Mouse (Mus musculus) intestine, embryonic 14.5 days (tissue): ENCODE data around the gene Elk3. TPM values are rescaled to one million over a fixed set of nuclear protein-coding genes. Genes with fewer than 3 reads are reported as not detected.

Experiments used
- ATAC-seq: fragments of 200-750 bp; cut with Nextera tagmentation; replicated peaks from 2 replicates; pipeline ENCODE4 v1.8.0; 2017; ENCODE audit warnings: low read depth, moderate number of reproducible peaks, moderate TSS enrichment, moderate library complexity; ENCODE audit not compliant: low FRiP score, low TSS enrichment
- DNase-seq: peaks from one replicate; pipeline ENCODE4 v3.0.0-alpha.2; 2018; ENCODE audit warnings: low spot score
- H3K27ac ChIP-seq: fragments of 300-500 bp; sonication (generic); 2 replicates; pipeline ENCODE4 v1.5.1; 2014; ENCODE audit warnings: low read depth, mild to moderate bottlenecking, control low read depth
- H3K27me3 ChIP-seq: fragments of 300-500 bp; sonication (generic); replicated peaks from 2 replicates; pipeline ENCODE4 v1.6.1; 2014; ENCODE audit warnings: low read length, control low read depth; ENCODE audit not compliant: control insufficient read depth, insufficient read depth
- H3K36me3 ChIP-seq: fragments of 300-500 bp; sonication (generic); 2 replicates; pipeline ENCODE4 v1.6.1; 2014; ENCODE audit warnings: low read length, control low read depth; ENCODE audit not compliant: control insufficient read depth, insufficient read depth
- H3K4me1 ChIP-seq: fragments of 300-500 bp; sonication (generic); replicated peaks from 2 replicates; pipeline ENCODE4 v1.6.1; 2014; ENCODE audit warnings: low read length, control low read depth, mixed read lengths; ENCODE audit not compliant: control insufficient read depth, insufficient read depth
- H3K4me2 ChIP-seq: fragments of 300-500 bp; sonication (generic); 2 replicates; pipeline ENCODE4 v1.6.1; 2014; ENCODE audit warnings: low read length
- H3K4me3 ChIP-seq: fragments of 300-500 bp; sonication (generic); 2 replicates; pipeline ENCODE4 v1.5.1; 2014; ENCODE audit warnings: low read depth, low read length, control low read depth, mixed read lengths
- H3K9ac ChIP-seq: fragments of 300-500 bp; sonication (generic); 2 replicates; pipeline ENCODE4 v1.6.1; 2014; ENCODE audit warnings: mild to moderate bottlenecking, low read length
- H3K9me3 ChIP-seq: fragments of 300-500 bp; sonication (generic); 2 replicates; pipeline ENCODE4 v1.6.1; 2016; ENCODE audit warnings: low read length, control low read depth; ENCODE audit not compliant: control insufficient read depth
- WGBS: fragments of 180-500 bp; shearing (Covaris S2); extraction: QIAGEN DNeasy Blood & Tissue Kit; methylation state at CpG from one replicate; pipeline ENCODE4 v1.1.7; 2014; 5-methylcytosine and 5-hydroxymethylcytosine counted together
- polyA plus RNA-seq: library from polyadenylated mRNA; unstranded; fragments of >200 nt; fragmentation: Nextera tagmentation; extraction: Ambion mirVana; gene quantifications from 2 replicates; pipeline ENCODE4 v1.2.1, GENCODE M21; 2014

Elk3 gene
- polyA plus RNA-seq, 1 experiment from 2014 or later: 26.5 TPM

GRCm38 (mm10) chr10:93325804-93326740 is 15.1 kb upstream of the Elk3 start:
- Histone ChIP-seq H3K9me3 (no peaks in the 10 kb centered on the region), H3K27me3 (no peaks in the 10 kb centered on the region), H3K9ac (no peak overlapping the region), H3K4me2 (no peak overlapping the region), H3K4me1 (0 out of 2 replicates have a peak, but pooled peaks cover 3% of the 10 kb centered on the region), H3K4me3 (no peak overlapping the region), H3K27ac (no peak overlapping the region), H3K36me3 (no peaks in the 10 kb centered on the region)
- ATAC-seq: no peak
- WGBS: 60% methylated on average over 12 of the region's 12 CpGs
- no peak for DNase-seq

- Histone ChIP-seq H3K36me3 (no peaks in the 10 kb centered on the region), H3K4me1 (0 out of 2 replicates have a peak, but pooled peaks cover 3% of the 10 kb centered on the region), H3K4me3 (no peak overlapping the region), H3K27me3 (no peaks in the 10 kb centered on the region), H3K9ac (no peak overlapping the region), H3K4me2 (no peak overlapping the region), H3K27ac (no peak overlapping the region), H3K9me3 (no peaks in the 10 kb centered on the region)
- ATAC-seq (no peak), DNase-seq (no peak)
- WGBS: 62% methylated on average over 3 of the region's 3 CpGs
Measured at GRCm38 (mm10) chr10:93325369-93325768, 14.4 kb upstream of the Elk3 start.

GRCm38 (mm10) chr10:93324438-93324837 is 13.5 kb upstream of the Elk3 start:
- WGBS: 98% methylated on average over 2 of the region's 2 CpGs
- Histone ChIP-seq H3K4me2 (no peak overlapping the region), H3K36me3 (no peaks in the 10 kb centered on the region), H3K27ac (no peak overlapping the region), H3K4me3 (no peak overlapping the region), H3K4me1 (0 out of 2 replicates have a peak, but pooled peaks cover 3% of the 10 kb centered on the region), H3K9me3 (no peaks in the 10 kb centered on the region), H3K27me3 (no peaks in the 10 kb centered on the region), H3K9ac (no peak overlapping the region)
- DNase-seq (no peak), ATAC-seq (no peak)

- H3K4me3 ChIP-seq: no peak overlapping the region
- H3K4me2 ChIP-seq: no peak overlapping the region
- ATAC-seq: no peak
- no peak overlapping the region for H3K27ac ChIP-seq
- 0 out of 2 replicates have a peak, but pooled peaks cover 3% of the 10 kb centered on the region for H3K4me1 ChIP-seq
- WGBS: 94% methylated on average over 2 of the region's 2 CpGs
- no peak overlapping the region for H3K9ac ChIP-seq
- no peaks in the 10 kb centered on the region for H3K27me3 ChIP-seq
- no peaks in the 10 kb centered on the region for H3K36me3 ChIP-seq
- no peak for DNase-seq
- H3K9me3 ChIP-seq: no peaks in the 10 kb centered on the region
Measured at GRCm38 (mm10) chr10:93323659-93324058, 12.7 kb upstream of the Elk3 start.

GRCm38 (mm10) chr10:93321763-93322162 is 10.8 kb upstream of the Elk3 start:
- no peak for ATAC-seq
- Histone ChIP-seq H3K4me2 (no peak overlapping the region), H3K4me3 (no peak overlapping the region)

GRCm38 (mm10) chr10:93320148-93320547 is 9.2 kb upstream of the Elk3 start:
- DNase-seq (no peak), ATAC-seq (no peak)
- Histone ChIP-seq H3K4me1 (no peaks in the 10 kb centered on the region), H3K9me3 (no peaks in the 10 kb centered on the region), H3K9ac (no peak overlapping the region), H3K36me3 (no peaks in the 10 kb centered on the region), H3K27ac (no peak overlapping the region), H3K4me2 (no peak overlapping the region), H3K4me3 (no peak overlapping the region), H3K27me3 (no peaks in the 10 kb centered on the region)
- 75% methylated on average over 4 of the region's 4 CpGs for WGBS

More at GRCm38 (mm10) chr10:93321763-93322162, 10.8 kb upstream of the Elk3 start:
- DNase-seq: no peak
- H3K9me3 ChIP-seq: no peaks in the 10 kb centered on the region
- H3K9ac ChIP-seq: no peak overlapping the region
- H3K4me1 ChIP-seq: 0 out of 2 replicates have a peak, but pooled peaks cover 3% of the 10 kb centered on the region
- no peaks in the 10 kb centered on the region for H3K27me3 ChIP-seq
- H3K36me3 ChIP-seq: no peaks in the 10 kb centered on the region
- H3K27ac ChIP-seq: no peak overlapping the region

- H3K27ac ChIP-seq: no peak overlapping the region
- WGBS: 79% methylated on average over 7 of the region's 7 CpGs
- H3K4me1 ChIP-seq: no peaks in the 10 kb centered on the region
- H3K4me2 ChIP-seq: no peak overlapping the region
- H3K27me3 ChIP-seq: no peaks in the 10 kb centered on the region
- ATAC-seq (no peak), DNase-seq (no peak)
- no peaks in the 10 kb centered on the region for H3K36me3 ChIP-seq
- no peak overlapping the region for H3K9ac ChIP-seq
- no peaks in the 10 kb centered on the region for H3K9me3 ChIP-seq
- no peak overlapping the region for H3K4me3 ChIP-seq
Measured at GRCm38 (mm10) chr10:93319526-93320063, 8.7 kb upstream of the Elk3 start.

- no peaks in the 10 kb centered on the region for H3K27me3 ChIP-seq
- 52% methylated on average over 6 of the region's 6 CpGs for WGBS
- no peaks in the 10 kb centered on the region for H3K9me3 ChIP-seq
- H3K36me3 ChIP-seq: no peaks in the 10 kb centered on the region
- H3K9ac ChIP-seq: no peak overlapping the region
- H3K4me2 ChIP-seq: no peak overlapping the region
- H3K27ac ChIP-seq: no peak overlapping the region
- no peaks in the 10 kb centered on the region for H3K4me1 ChIP-seq
- DNase-seq (no peak), ATAC-seq (no peak)
- no peak overlapping the region for H3K4me3 ChIP-seq
Measured at GRCm38 (mm10) chr10:93316909-93317308, 6.0 kb upstream of the Elk3 start.
